Comparison of ENCODE assay signal across 8 mouse cellular contexts in genomic region chr16:52450245-52451100, GRCm38 (mm10). TPM values are rescaled to one million over a fixed set of nuclear protein-coding genes. Genes with fewer than 3 reads are reported as not detected.
DNase-seq lines count a peak whose midpoint lies in the region; ATAC-seq lines count a peak whose summit lies in the region.

No protein-coding gene starts in this region.

- peaks cover 45% of the 10 kb centered on the region for H3K4me1 ChIP-seq in forebrain, embryonic 15.5 days
- H3K4me1 ChIP-seq in hindbrain, embryonic 15.5 days (replicated peaks) = peaks cover 26% of the 10 kb centered on the region

- H3K4me2 ChIP-seq in forebrain, embryonic 15.5 days (replicated peaks) = peak overlapping the region; percentile 87
- peak overlapping the region; percentile 98 for H3K4me2 ChIP-seq in hindbrain, embryonic 15.5 days

- peak; percentile 74 for DNase-seq in Muller cell, postnatal 12 days (ENCODE audit: inconsistent ontology term)
- DNase-seq in left cerebral cortex, postnatal 10 days (ENCODE audit: extremely low spot score in 1 of 2, low spot score in 2 of 2) = peak; percentile 48 to 58
- peak; percentile 42 for DNase-seq in right cerebral cortex, postnatal 14 days

- peak overlapping the region; percentile 60 for H3K9ac ChIP-seq in forebrain, embryonic 15.5 days (replicated peaks)
- peak overlapping the region; percentile 57 for H3K9ac ChIP-seq in hindbrain, embryonic 15.5 days

- no peaks in the 10 kb centered on the region for H3K27me3 ChIP-seq in forebrain, embryonic 15.5 days
- H3K27me3 ChIP-seq in hindbrain, embryonic 15.5 days = no peaks in the 10 kb centered on the region

- intact Hi-C loops in left cerebral cortex, postnatal 10 days (cut with DNase I) = loop anchor here (1.0 to 10.0 kb wide), 3 partner anchors 139 to 1136 kb away; no protein-coding TSS in a partner anchor

- peak overlapping the region; percentile 76 for H3K27ac ChIP-seq in forebrain, embryonic 15.5 days (replicated peaks)
- H3K27ac ChIP-seq in hindbrain, embryonic 15.5 days (replicated peaks) = peak overlapping the region; percentile 79
- peak overlapping the region; percentile 72 for H3K27ac ChIP-seq in macrophage

- no peaks in the 10 kb centered on the region for H3K9me3 ChIP-seq in forebrain, embryonic 15.5 days
- no peaks in the 10 kb centered on the region for H3K9me3 ChIP-seq in hindbrain, embryonic 15.5 days

- WGBS in forebrain, embryonic 15.5 days = under 1% methylated on average over 28 of the region's 28 CpGs
- under 1% methylated on average over 28 of the region's 28 CpGs for WGBS in hindbrain, embryonic 15.5 days
- under 1% methylated on average over 28 of the region's 28 CpGs for WGBS in macrophage (ENCODE audit: missing documents)

- peak overlapping the region; percentile 71 for H3K4me3 ChIP-seq in forebrain, embryonic 15.5 days
- peak overlapping the region; percentile 83 for H3K4me3 ChIP-seq in hindbrain, embryonic 15.5 days
- H3K4me3 ChIP-seq in macrophage (ENCODE audit: inconsistent target) = peak overlapping the region; percentile 96

- no peaks in the 10 kb centered on the region for H3K36me3 ChIP-seq in forebrain, embryonic 15.5 days
- H3K36me3 ChIP-seq in hindbrain, embryonic 15.5 days = no peaks in the 10 kb centered on the region
- H3K36me3 ChIP-seq in macrophage (ENCODE audit: inconsistent target) = no peaks in the 10 kb centered on the region

- peaks cover 73% of the 10 kb centered on the region for H3K79me2 ChIP-seq in macrophage (ENCODE audit: inconsistent target)

- peak; percentile 33; the same call in 1 of the 2 replicates for ATAC-seq in cerebellum, adult (ENCODE audit: insufficient number of reproducible peaks, low FRiP score, low TSS enrichment)
- no peak; the same call in 1 of the 2 replicates for ATAC-seq in forebrain, embryonic 15.5 days (replicated peaks)
- ATAC-seq in hindbrain, embryonic 15.5 days (ENCODE audit: low FRiP score, low read depth) = no peak
- no peak for ATAC-seq in megakaryocyte-erythroid progenitor cell, adult 5-6 weeks (replicated peaks; ENCODE audit: low FRiP score, low TSS enrichment, poor library complexity, severe bottlenecking)

RNA-seq across cellular contexts. Expression of gene Alcam, which starts 3.4 kb away (rescaled TPM):
- polyA plus RNA-seq in forebrain, embryonic 15.5 days (2015; fragmentation: Nextera tagmentation; extraction: Ambion mirVana) = 20.7 and 22.5 TPM in 2 replicates
- 32.9 and 34.2 TPM in 2 replicates for polyA plus RNA-seq in hindbrain, embryonic 15.5 days (2015; fragmentation: Nextera tagmentation; extraction: Ambion mirVana)
- 100 to 1,000 TPM; 154 to 161 TPM for total RNA-seq in left cerebral cortex, postnatal 10 days (2021)
- 1,000 to 10,000 TPM in 2 of 26 experiments, 100 to 1,000 TPM in 24; 136 to 1,652 (median 442) TPM for total RNA-seq in macrophage (2018; cell fraction: chromatin; rRNA removed)
- total RNA-seq in macrophage (2018; cell fraction: cytosol; rRNA removed) = 100 to 1,000 TPM in 24 of 26 experiments, 10 to 100 TPM in 2; 85.8 to 258 (median 182) TPM
- total RNA-seq in macrophage (2018; cell fraction: nucleus; rRNA removed) = 1,000 to 10,000 TPM in 1 of 26 experiments, 100 to 1,000 TPM in 25; 128 to 1,190 (median 364) TPM
- polyA plus RNA-seq in macrophage (2018) = 108 to 331 TPM (median 162 TPM) in 3 replicates
- total RNA-seq in megakaryocyte-erythroid progenitor cell, adult 5-6 weeks (2014; fragmentation: Nextera tagmentation) = 0.17 and 2.1 TPM in 2 replicates
- total RNA-seq in megakaryocyte-erythroid progenitor cell, adult 5-6 weeks (2017) = 3.8 and 4.4 TPM in 2 replicates
